Mouse (Mus musculus) lung, adult 2 months (tissue): Measurements from ENCODE around the gene Zfp346.

ENCODE experiments used
- CTCF ChIP-seq: fragments of 200-500 bp; IDR thresholded peaks from 2 replicates; pipeline ENCODE4 v1.5.1; 2011; ENCODE audit warnings: mild to moderate bottlenecking, low read length, control low read depth; ENCODE audit not compliant: insufficient read depth
- POLR2A ChIP-seq: fragments of 200-500 bp; IDR thresholded peaks from 2 replicates; pipeline ENCODE4 v1.6.1; 2011; ENCODE audit warnings: low read depth, mild to moderate bottlenecking, control low read depth, low read length, borderline replicate concordance; ENCODE audit errors: extremely low read depth

- TF ChIP-seq POLR2A, result no peak
- TF ChIP-seq CTCF, result no peak
These were observed 2.7 kb upstream of the Zfp346 start for GRCm38 (mm10) chr13:55102366-55102765.
